Mouse (Mus musculus) olfactory bulb, adult 2 months (tissue): ENCODE data around the gene Rapgef2. TPM values are rescaled to one million over a fixed set of nuclear protein-coding genes. Genes with fewer than 3 reads are reported as not detected.
"Not testable (repeated sequence)": the region's sequence is repeated elsewhere in the genome, so short reads cannot be mapped to it uniquely, and the experiment has no call there.

Experiments used
- H3K27ac ChIP-seq: fragments of 200-500 bp; 2 replicates; pipeline ENCODE4 v1.5.1; 2012; ENCODE audit warnings: low read depth, low read length; ENCODE audit not compliant: insufficient read depth
- H3K4me1 ChIP-seq: fragments of 200-500 bp; 2 replicates; pipeline ENCODE4 v1.6.1; 2012; ENCODE audit warnings: low read length; ENCODE audit not compliant: control insufficient read depth, insufficient read depth
- H3K4me3 ChIP-seq: fragments of 200-500 bp; 2 replicates; pipeline ENCODE4 v1.5.1; 2012; ENCODE audit warnings: mild to moderate bottlenecking, low read depth, low read length, moderate library complexity; ENCODE audit not compliant: insufficient read depth
- CTCF ChIP-seq: fragments of 200-500 bp; IDR thresholded peaks from 2 replicates; pipeline ENCODE4 v1.5.1; 2012; ENCODE audit warnings: low read depth, mild to moderate bottlenecking, low read length, moderate library complexity; ENCODE audit not compliant: insufficient read depth
- POLR2A ChIP-seq: fragments of 200-500 bp; IDR thresholded peaks from 2 replicates; pipeline ENCODE4 v1.6.1; 2012; ENCODE audit warnings: mild to moderate bottlenecking, low read depth, low read length, moderate library complexity; ENCODE audit not compliant: insufficient read depth
- WGBS: fragments of 180-500 bp; shearing (Covaris S2); methylation state at CpG from one replicate; pipeline ENCODE4 v1.1.7; 2018; 5-methylcytosine and 5-hydroxymethylcytosine counted together
- polyA plus RNA-seq: library from polyadenylated mRNA; stranded (reverse); fragments of >200 nt; gene quantifications from 2 replicates; pipeline ENCODE4 v1.2.4, GENCODE M21; 2012; ENCODE audit warnings: low replicate concordance; ENCODE audit not compliant: missing spikeins, insufficient read depth, insufficient read length

Rapgef2 gene
- polyA plus RNA-seq, 1 experiment, result 61.7 TPM

GRCm38 (mm10) chr3:79066455-79067055, 219.8 kb downstream of the Rapgef2 start:
- H3K4me1 ChIP-seq, result peaks cover 10% of the 10 kb centered on the region
- H3K27ac ChIP-seq, result no peak overlapping the region
- TF ChIP-seq POLR2A (no peak), CTCF (no peak)
- no peak overlapping the region for H3K4me3 ChIP-seq
- 76% methylated on average over 28 of the region's 28 CpGs for WGBS

GRCm38 (mm10) chr3:79064096-79064495, 222.2 kb downstream of the Rapgef2 start:
- no peak overlapping the region for H3K27ac ChIP-seq
- 89% methylated on average over 10 of the region's 10 CpGs for WGBS
- H3K4me3 ChIP-seq, result no peak overlapping the region
- H3K4me1 ChIP-seq, result peaks cover 7% of the 10 kb centered on the region
- TF ChIP-seq POLR2A (no peak), CTCF (no peak)

GRCm38 (mm10) chr3:79061426-79061825, 224.9 kb downstream of the Rapgef2 start:
- 86% methylated on average over 6 of the region's 6 CpGs for WGBS
- Histone ChIP-seq H3K27ac (no peak overlapping the region), H3K4me1 (peaks cover 2% of the 10 kb centered on the region), H3K4me3 (no peak overlapping the region)
- TF ChIP-seq CTCF (no peak), POLR2A (no peak)

GRCm38 (mm10) chr3:79058491-79058890, 227.8 kb downstream of the Rapgef2 start:
- WGBS, result 90% methylated on average over 2 of the region's 2 CpGs
- H3K4me1 ChIP-seq, H3K4me3 ChIP-seq, H3K27ac ChIP-seq: not testable (repeated sequence)

- no peak for TF ChIP-seq POLR2A
- WGBS, result 49% methylated on average over 5 of the region's 5 CpGs
- Histone ChIP-seq H3K27ac (no peak overlapping the region), H3K4me3 (no peak overlapping the region), H3K4me1 (no peaks in the 10 kb centered on the region)
Observed at GRCm38 (mm10) chr3:79045251-79045650, 241.1 kb downstream of the Rapgef2 start.

- TF ChIP-seq POLR2A (no peak), CTCF (no peak)
- H3K4me3 ChIP-seq, result no peak overlapping the region
- WGBS, result 84% methylated on average over 3 of the region's 3 CpGs
- H3K4me1 ChIP-seq, result peaks cover 4% of the 10 kb centered on the region; the same call in 1 of the 2 replicates
- no peak overlapping the region for H3K27ac ChIP-seq
Observed at GRCm38 (mm10) chr3:79042973-79043372, 243.3 kb downstream of the Rapgef2 start.

GRCm38 (mm10) chr3:79039666-79040450, 246.5 kb downstream of the Rapgef2 start:
- no peak overlapping the region for H3K4me3 ChIP-seq
- H3K27ac ChIP-seq, result no peak overlapping the region
- TF ChIP-seq CTCF (no peak), POLR2A (no peak)
- WGBS, result 47% methylated on average over 2 of the region's 2 CpGs
- peaks cover 4% of the 10 kb centered on the region; the same call in 1 of the 2 replicates for H3K4me1 ChIP-seq

GRCm38 (mm10) chr3:79039008-79039407, 247.3 kb downstream of the Rapgef2 start:
- H3K27ac ChIP-seq, result no peak overlapping the region
- no peak for TF ChIP-seq POLR2A
- no peak for TF ChIP-seq CTCF
- peaks cover 4% of the 10 kb centered on the region; the same call in 1 of the 2 replicates for H3K4me1 ChIP-seq
- 68% methylated on average over 2 of the region's 2 CpGs for WGBS
- no peak overlapping the region for H3K4me3 ChIP-seq

GRCm38 (mm10) chr3:79034457-79034856, 251.9 kb downstream of the Rapgef2 start:
- Histone ChIP-seq H3K4me3 (no peak overlapping the region), H3K27ac (no peak overlapping the region), H3K4me1 (peaks cover 2% of the 10 kb centered on the region; the same call in 1 of the 2 replicates)
- WGBS, result 91% methylated on average over 2 of the region's 2 CpGs
- TF ChIP-seq CTCF (no peak), POLR2A (no peak)
